Mouse (Mus musculus) liver, adult 2 months (tissue): ENCODE results near the gene Scml4. TPM values are rescaled to one million over a fixed set of nuclear protein-coding genes. Genes with fewer than 3 reads are reported as not detected.

ENCODE experiments used
- DNase-seq: peaks from one replicate; pipeline ENCODE4 v3.0.0-alpha.2; 2011; ENCODE audit warnings: low read depth, low spot score; ENCODE audit errors: extremely low read depth
- H3K27ac ChIP-seq: fragments of 200-500 bp; replicated peaks from 2 replicates; pipeline ENCODE4 v1.5.1; 2012; ENCODE audit warnings: low read depth, mild to moderate bottlenecking, control low read depth, inconsistent platforms, low read length; ENCODE audit not compliant: insufficient read depth
- H3K27me3 ChIP-seq: fragments of 200-500 bp; 2 replicates; pipeline ENCODE4 v1.6.1; 2012; ENCODE audit warnings: mild to moderate bottlenecking, moderate library complexity, low read length, inconsistent platforms; ENCODE audit not compliant: control insufficient read depth, insufficient read depth
- H3K36me3 ChIP-seq: fragments of 200-500 bp; 2 replicates; pipeline ENCODE4 v1.6.1; 2012; ENCODE audit warnings: low read length, inconsistent platforms; ENCODE audit not compliant: control insufficient read depth, insufficient read depth
- H3K4me1 ChIP-seq: fragments of 200-500 bp; 2 replicates; pipeline ENCODE4 v1.6.1; 2011; ENCODE audit warnings: low read length; ENCODE audit not compliant: control insufficient read depth, insufficient read depth
- H3K4me3 ChIP-seq: fragments of 200-500 bp; 2 replicates; pipeline ENCODE4 v1.5.1; 2011; ENCODE audit warnings: low read depth, mild to moderate bottlenecking, control low read depth, low read length, moderate library complexity; ENCODE audit not compliant: insufficient read depth
- H3K79me2 ChIP-seq: fragments of 200-500 bp; 2 replicates; pipeline ENCODE4 v1.6.1; 2012; ENCODE audit warnings: inconsistent platforms, mild to moderate bottlenecking, low read length, moderate library complexity; ENCODE audit not compliant: control insufficient read depth, insufficient read depth
- H3K9ac ChIP-seq: fragments of 200-500 bp; 2 replicates; pipeline ENCODE4 v1.6.1; 2012; ENCODE audit warnings: low read depth, mild to moderate bottlenecking, control low read depth, inconsistent platforms, low read length
- CTCF ChIP-seq: fragments of 200-500 bp; IDR thresholded peaks from 2 replicates; pipeline ENCODE4 v1.5.1; 2011; ENCODE audit warnings: low read depth, low read length, control low read depth
- POLR2A ChIP-seq: fragments of 200-500 bp; IDR thresholded peaks from 2 replicates; pipeline ENCODE4 v1.6.1; 2011; ENCODE audit warnings: low read length, control low read depth; ENCODE audit not compliant: insufficient read depth; ENCODE audit errors: extremely low read depth
- WGBS: fragments of 180-500 bp; shearing (Covaris S2); methylation state at CpG from one replicate; pipeline ENCODE4 v1.1.7; 2018; 5-methylcytosine and 5-hydroxymethylcytosine counted together
- polyA plus RNA-seq: library from polyadenylated mRNA; depleted of rRNA; stranded (reverse); fragments of >200 nt; gene quantifications from 2 replicates; pipeline ENCODE4 v1.2.3, GENCODE M21; 2012
- total RNA-seq: library from RNA; depleted of rRNA; stranded (reverse); fragments of >200 nt; gene quantifications from 2 replicates; pipeline ENCODE4 v1.2.3, GENCODE M21; 2014

Gene Scml4
- total and polyA plus RNA-seq, 2 experiments: 0.28 to 0.50 TPM

DNA sequence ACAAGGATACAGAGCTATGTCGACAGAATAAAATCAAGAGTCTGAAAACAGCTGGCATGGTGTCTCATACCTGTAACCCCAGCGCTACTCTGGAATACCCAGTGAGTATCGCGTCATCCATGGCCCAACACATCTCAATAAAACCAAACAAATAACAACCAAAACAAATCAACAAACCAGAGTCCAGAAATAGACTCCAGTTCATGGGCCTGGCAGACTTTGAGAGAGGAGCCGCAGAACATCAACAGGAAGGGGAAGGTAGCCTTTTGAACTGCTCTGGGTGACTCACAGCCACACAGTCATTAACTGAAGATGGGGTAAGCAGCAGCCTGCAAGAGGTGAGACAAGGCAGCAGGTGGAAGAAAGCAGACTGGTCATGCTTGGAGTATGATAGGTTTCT is 28.1 kb downstream of the Scml4 start:
- Histone ChIP-seq H3K4me3 (no peak overlapping the region), H3K79me2 (no peaks in the 10 kb centered on the region), H3K27me3 (no peaks in the 10 kb centered on the region), H3K9ac (no peak overlapping the region), H3K36me3 (no peaks in the 10 kb centered on the region), H3K27ac (no peak overlapping the region), H3K4me1 (no peaks in the 10 kb centered on the region)
- no peak for DNase-seq
- WGBS: 84% methylated on average over 5 of the region's 5 CpGs
- TF ChIP-seq CTCF (no peak), POLR2A (no peak)

DNA sequence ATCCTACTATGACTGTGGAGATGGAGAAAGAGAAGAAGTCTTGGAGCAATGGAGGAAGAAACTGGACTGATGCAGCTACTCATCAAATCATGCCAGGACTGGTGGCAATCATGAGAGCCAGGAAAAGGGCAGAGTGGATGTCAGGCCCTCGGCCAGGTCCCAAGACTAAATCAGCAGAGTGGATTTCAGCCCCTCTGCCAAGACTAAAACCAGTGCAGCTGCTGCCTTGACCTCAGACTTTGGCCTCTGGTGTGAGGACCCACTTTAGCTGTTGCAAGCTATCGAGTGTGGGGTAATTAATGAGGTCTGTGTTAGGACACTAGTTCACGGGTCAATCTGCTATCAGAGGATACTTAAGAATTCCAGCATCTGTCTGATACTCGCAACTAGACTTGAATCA is 30.2 kb downstream of the Scml4 start:
- H3K27ac ChIP-seq: no peak overlapping the region
- no peaks in the 10 kb centered on the region for H3K36me3 ChIP-seq
- H3K4me1 ChIP-seq: no peaks in the 10 kb centered on the region
- no peak for TF ChIP-seq CTCF
- TF ChIP-seq POLR2A: no peak
- H3K27me3 ChIP-seq: no peaks in the 10 kb centered on the region
- DNase-seq: peak; percentile 37
- no peak overlapping the region for H3K9ac ChIP-seq
- H3K79me2 ChIP-seq: no peaks in the 10 kb centered on the region
- H3K4me3 ChIP-seq: no peak overlapping the region
- 43% methylated on average over 4 of the region's 4 CpGs for WGBS

DNA sequence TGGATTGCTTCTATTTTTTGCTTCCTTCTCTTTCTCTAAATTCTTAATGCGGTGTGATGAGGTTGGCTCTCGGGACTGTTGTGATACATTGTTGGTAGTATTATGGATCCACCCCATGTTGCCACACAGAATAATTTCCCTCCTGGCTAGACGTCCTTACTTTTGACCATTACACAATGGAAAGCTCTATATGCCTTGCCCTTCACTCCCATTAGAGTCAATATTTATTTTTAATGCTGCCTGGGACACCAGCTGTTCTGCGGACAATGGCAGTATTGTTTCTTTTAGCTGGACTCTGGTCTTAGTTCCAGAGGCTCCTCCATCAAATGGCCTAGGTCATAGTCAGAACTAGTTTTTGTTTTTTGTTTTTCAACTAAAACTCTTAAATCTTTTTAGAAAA is 32.1 kb downstream of the Scml4 start:
- Histone ChIP-seq H3K27me3 (no peaks in the 10 kb centered on the region), H3K79me2 (no peaks in the 10 kb centered on the region), H3K9ac (no peak overlapping the region), H3K4me1 (no peaks in the 10 kb centered on the region), H3K27ac (no peak overlapping the region), H3K4me3 (no peak overlapping the region), H3K36me3 (no peaks in the 10 kb centered on the region)
- WGBS: 70% methylated on average over 4 of the region's 4 CpGs
- DNase-seq: no peak
- TF ChIP-seq POLR2A (no peak), CTCF (no peak)

DNA sequence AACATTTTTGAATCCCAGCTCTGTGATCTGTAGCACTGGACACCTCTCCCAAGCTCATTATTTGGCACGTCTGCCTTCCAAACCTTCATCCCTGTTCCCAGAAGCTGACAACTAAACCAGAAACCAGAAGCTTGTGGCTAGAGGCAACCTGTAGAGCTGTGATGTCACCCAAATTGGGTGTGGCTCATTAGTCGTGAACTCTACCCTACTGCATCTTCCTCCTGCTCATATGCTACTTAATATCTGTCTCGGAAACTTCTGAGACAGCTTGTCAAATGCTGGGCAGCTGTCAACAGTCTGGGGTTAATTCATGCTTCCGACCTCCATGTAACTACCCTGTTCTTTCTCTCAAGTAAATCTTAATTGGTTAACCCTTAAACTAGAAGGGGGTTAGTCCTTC is 32.8 kb downstream of the Scml4 start:
- no peak for DNase-seq
- Histone ChIP-seq H3K79me2 (no peaks in the 10 kb centered on the region), H3K4me1 (no peaks in the 10 kb centered on the region), H3K4me3 (no peak overlapping the region), H3K9ac (no peak overlapping the region), H3K27ac (no peak overlapping the region), H3K36me3 (no peaks in the 10 kb centered on the region), H3K27me3 (no peaks in the 10 kb centered on the region)
- 73% methylated on average over 4 of the region's 4 CpGs for WGBS
- TF ChIP-seq CTCF: no peak
- TF ChIP-seq POLR2A: no peak

DNA sequence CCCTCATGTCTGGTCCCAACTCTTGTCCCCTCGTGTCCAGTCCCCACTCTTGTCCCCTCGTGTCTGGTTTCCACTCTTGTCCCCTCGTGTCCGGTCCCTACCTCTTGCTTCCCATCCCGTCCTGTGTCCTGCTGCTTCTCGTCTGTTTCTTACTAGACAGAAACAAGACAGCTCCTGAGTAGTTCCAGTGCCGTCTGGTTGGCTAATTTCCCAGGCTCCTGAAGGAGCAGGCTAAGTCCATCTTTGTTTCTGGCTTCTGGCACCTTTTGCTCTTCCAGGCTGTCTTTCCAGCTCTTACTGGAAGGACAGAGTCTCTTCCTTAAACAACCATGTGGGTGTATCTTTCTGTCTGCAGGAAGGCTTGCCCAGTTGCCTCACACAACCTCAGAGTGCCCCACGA is 33.7 kb downstream of the Scml4 start:
- Histone ChIP-seq H3K4me1 (no peaks in the 10 kb centered on the region), H3K27ac (no peak overlapping the region), H3K27me3 (no peaks in the 10 kb centered on the region), H3K9ac (no peak overlapping the region), H3K4me3 (no peak overlapping the region), H3K79me2 (no peaks in the 10 kb centered on the region), H3K36me3 (no peaks in the 10 kb centered on the region)
- DNase-seq: peak; percentile 9
- WGBS: 78% methylated on average over 8 of the region's 8 CpGs
- TF ChIP-seq CTCF: no peak
- TF ChIP-seq POLR2A: no peak

DNA sequence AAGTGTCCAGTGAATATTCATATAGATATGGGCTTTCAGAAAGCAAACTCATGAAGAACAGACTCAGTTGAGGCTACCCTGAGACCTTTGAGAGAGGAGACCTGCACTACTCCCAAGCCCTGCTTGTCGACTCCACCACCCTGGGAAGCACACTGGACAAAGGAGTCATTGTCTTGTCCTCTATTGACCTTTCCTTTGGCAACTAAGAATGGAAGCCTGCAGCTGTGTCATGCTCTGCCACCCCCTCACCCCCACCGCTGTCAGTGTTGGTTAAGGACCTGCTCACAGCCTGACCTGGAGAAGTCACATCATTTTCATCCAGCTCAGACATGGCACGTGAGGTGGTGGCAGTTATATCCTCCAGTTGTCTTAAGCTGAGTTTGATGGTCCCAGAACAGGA is 34.1 kb downstream of the Scml4 start:
- Histone ChIP-seq H3K79me2 (no peaks in the 10 kb centered on the region), H3K4me3 (no peak overlapping the region), H3K36me3 (no peaks in the 10 kb centered on the region), H3K9ac (no peak overlapping the region), H3K27ac (no peak overlapping the region), H3K4me1 (no peaks in the 10 kb centered on the region), H3K27me3 (no peaks in the 10 kb centered on the region)
- TF ChIP-seq POLR2A (no peak), CTCF (no peak)
- WGBS: 70% methylated on average over 3 of the region's 3 CpGs
- no peak for DNase-seq
